Mouse (Mus musculus): ENCODE data around the gene Col15a1. TPM values are rescaled to one million over a fixed set of nuclear protein-coding genes. Genes with fewer than 3 reads are reported as not detected.

The Col15a1 gene
- total RNA-seq, 2 experiments from 2014 or later = 285 to 337 TPM

DNA sequence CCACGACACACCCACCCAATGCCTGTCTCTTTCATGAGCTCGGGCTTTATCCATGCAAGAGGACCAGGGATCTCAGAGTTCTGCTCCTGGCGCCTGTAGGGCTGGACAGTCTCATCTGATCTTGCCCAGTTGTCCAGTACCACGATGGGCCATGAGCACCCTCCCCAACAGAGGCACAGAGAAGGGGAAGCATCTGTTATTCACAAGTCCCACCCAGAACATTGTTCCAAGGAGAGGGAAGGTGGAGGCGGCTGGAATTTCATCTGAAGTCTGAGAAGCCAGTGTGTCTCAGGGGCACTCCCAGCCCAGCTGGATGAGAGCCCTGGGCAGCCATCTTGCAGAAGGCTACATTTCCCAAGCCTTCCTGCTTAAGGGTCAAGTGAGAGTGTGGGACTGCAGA lies 21.0 kb downstream of the Col15a1 start:
- no peak for DNase-seq (ENCODE audit: low spot score in 2 of 2)

DNA sequence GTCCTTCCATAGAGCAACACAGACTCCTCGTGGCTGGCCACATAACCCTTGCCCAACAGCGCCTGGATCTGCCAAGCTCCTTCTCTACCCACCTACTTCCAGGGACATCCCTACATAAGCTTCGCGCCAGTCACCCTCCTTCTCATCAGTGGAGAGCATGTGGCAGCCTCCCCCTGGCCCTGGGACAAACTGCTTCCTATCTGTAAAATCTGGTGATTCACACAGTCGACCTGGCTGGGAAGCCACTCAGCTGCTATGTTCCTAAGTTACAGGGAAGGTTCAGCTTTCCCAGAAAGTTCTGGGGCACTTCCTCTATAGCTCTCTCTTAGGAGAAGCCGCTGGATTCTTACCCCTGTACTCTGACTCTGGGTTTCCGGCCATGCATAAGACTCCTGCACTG lies 22.5 kb downstream of the Col15a1 start:
- DNase-seq (ENCODE audit: low spot score in 2 of 2) = no peak

DNA sequence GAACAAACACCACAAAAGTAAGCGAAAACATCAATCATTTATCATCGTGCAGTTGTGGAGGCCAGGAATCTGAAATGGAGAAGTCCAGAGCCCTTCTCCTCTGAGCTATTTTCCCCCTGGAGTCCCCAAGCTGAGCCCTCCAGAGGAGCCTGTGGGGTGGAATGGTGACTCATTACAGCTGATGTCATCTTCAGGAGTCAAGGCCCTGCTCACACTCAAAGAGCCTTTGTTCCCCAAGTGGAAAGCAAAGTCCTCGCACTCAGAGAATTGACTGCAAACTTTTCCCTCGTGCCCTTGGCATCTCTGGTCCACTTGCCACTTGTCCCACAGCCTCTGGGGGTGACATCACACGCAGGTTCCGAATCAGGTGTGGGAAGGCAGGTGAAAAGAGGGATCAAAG lies 23.4 kb downstream of the Col15a1 start:
- DNase-seq (ENCODE audit: low spot score in 2 of 2) = no peak

DNA sequence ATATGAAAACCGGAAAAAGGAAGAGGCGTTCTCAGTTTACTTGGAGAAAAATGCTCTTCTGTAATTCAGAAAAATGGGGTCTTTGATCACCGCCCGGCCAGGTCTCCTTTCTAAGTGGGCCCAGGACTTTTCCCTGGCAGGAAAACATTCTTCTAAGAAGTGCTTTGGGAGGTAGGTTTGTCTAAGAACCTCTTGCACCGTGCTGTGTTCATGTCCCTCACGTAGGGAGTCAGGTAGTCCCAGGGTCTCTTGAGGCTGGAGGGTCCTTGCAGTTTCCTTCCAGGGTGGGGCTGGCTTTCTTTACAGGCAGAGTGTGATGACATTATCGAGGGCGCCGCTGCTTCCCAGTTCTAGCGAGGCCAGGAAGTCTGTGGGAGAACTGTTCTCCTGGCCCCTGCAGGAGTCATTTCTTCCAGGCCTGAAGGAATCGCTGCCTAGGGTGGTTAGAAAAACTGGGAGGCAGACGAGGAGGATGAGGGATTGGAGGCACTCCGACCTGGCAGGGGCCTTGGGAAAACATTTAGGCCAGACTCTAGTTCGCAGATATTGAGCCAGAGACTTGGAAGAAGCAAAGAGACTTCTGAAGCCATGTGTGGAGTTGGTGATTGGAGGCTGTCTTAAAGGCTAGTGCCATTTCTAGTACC lies 25.4 kb downstream of the Col15a1 start:
- DNase-seq (ENCODE audit: low spot score in 2 of 2) = no peak

DNA sequence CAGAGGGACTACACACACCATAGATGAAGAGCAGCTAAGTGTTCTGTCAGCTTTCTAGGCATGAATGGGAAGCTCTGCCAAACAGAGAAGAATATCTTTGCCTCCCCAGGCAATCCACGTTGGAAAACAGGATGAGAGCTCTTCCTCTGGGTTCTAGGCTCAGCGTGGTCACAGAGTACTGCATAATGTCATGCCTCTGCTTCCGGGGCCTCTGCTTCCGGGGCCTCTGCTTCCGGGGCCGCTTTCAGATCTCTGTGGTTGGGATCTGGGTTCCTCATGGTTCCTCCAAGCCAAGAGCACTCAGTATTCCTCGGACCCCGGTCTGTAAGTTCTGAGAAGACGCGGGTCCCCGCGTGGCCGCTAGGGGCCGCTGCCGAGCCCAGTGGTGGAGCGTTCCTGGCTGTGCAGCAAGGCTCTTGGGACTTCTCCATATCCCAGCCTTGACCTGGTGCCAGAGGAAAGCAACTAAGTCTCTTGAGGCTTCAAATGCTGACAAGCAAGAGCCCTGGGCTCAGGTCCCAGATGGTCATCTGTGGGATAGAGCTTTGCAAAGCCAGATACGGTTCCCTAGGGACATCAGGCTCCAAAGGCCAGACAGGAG lies 26.8 kb downstream of the Col15a1 start:
- peak; percentile 75 to 85 for DNase-seq (ENCODE audit: low spot score in 2 of 2)

GRCm38 (mm10) chr4:47235312-47235711 lies 27.4 kb downstream of the Col15a1 start:
- DNase-seq (ENCODE audit: low spot score in 2 of 2) = no peak

GRCm38 (mm10) chr4:47236104-47236503 lies 28.1 kb downstream of the Col15a1 start:
- DNase-seq (ENCODE audit: low spot score in 2 of 2) = no peak

GRCm38 (mm10) chr4:47237220-47237619 lies 29.3 kb downstream of the Col15a1 start:
- peak; percentile 70 to 80 for DNase-seq (ENCODE audit: low spot score in 2 of 2)

GRCm38 (mm10) chr4:47239114-47239513 lies 31.2 kb downstream of the Col15a1 start:
- no peak for DNase-seq (ENCODE audit: low spot score in 2 of 2)

DNA sequence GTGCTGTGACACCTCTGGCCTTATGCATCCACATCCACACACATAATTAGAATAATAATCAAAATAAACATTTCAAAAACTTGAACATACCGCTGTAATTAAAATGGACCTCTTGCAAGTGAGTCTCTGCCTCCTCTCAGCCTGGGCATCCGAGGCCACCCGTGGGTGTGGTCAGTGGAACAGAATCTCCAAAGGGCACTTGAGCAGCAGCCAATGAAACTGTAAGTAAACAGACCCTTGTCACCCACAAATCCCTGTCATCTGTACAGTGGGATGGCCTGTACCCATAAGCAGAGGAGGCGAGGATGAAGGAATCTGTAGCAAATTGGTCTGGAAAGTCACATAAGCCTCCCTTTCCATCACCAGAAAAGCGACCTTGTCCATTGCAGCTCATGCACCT lies 32.9 kb downstream of the Col15a1 start:
- no peak for DNase-seq (ENCODE audit: low spot score in 2 of 2)

DNA sequence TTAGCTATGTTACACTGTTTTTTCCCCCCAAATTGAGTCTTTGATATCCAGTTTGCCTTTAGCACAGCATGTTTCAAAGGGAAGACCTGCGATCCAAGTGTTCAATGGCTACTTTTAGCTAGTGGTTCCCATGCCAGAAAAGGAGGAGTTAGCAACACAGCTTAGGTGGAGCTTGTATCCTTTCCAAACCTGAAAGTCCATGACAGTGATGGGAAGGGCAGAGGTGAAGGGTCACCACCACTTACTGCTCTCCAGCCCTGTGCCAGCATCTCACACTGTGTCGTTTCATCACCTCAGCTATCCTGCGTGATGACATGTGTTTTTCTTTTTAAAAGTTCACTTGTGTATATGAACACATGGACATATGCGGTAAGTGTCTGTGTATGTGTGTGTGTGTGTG lies 34.2 kb downstream of the Col15a1 start:
- DNase-seq (ENCODE audit: low spot score in 2 of 2) = no peak

DNA sequence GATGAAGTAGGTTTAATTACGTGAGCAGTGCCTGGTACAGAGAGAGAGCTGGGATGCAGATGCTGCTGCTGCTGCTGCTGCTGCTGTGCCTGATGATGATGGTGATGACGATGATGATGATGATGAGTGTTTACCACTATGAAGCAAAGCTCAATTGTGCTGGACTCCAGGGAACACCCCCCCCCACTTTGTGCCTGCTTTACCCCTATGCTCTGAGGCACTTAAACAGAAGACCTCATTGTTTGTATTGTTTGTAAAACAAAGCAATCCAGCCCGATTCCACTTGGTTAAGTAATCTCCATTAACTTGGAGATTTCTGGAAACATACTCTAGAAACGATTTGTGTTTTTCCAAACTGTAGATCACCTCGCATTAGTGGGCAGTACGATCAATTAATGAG lies 36.7 kb downstream of the Col15a1 start:
- DNase-seq (ENCODE audit: low spot score in 2 of 2) = no peak

- no peak for DNase-seq (ENCODE audit: low spot score in 2 of 2)
Observed at GRCm38 (mm10) chr4:47245621-47246020, 37.7 kb downstream of the Col15a1 start.

DNA sequence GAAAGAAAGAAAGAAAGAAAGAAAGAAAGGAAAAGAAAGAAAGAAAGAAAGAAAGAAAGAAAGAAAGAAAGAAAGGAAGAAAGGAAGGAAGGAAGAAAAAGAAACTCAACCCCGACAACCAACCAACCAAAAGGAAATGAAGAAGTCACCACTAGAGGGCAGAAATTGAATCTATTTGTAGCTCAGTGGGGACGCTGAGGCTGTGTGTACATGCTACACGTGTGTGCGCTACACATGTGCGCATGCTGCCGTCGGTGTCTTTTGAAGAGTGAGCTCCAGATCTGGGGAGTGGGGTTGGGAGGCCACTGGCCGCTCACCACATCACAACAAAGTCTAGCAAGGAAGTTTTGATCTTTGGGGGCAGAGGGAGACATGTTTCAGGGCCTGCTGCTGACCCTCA lies 38.9 kb downstream of the Col15a1 start:
- DNase-seq (ENCODE audit: low spot score in 2 of 2) = no peak

GRCm38 (mm10) chr4:47247574-47247973 lies 39.6 kb downstream of the Col15a1 start:
- DNase-seq (ENCODE audit: low spot score in 2 of 2) = no peak

- no peak for DNase-seq (ENCODE audit: low spot score in 2 of 2)
Observed at GRCm38 (mm10) chr4:47249193-47249592, 41.2 kb downstream of the Col15a1 start.

DNA sequence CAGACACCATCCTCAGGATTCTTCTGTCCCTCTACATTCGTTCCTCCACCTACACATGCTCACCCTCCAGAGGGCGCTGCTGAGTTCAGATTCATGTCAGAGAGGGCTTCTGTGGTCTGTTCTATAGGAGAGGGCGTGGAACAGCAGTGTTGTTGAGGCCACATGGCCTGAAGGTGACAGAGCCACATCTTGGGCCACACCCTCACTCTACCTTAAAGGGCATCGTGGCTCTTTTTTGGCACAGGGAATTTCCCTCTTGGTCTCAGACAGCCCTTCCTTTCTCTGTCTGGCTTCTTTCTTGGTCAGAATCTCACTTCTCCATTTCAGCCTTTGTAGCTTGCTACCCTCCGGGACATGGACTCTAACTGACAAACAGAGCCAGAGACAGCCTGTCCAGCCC lies 43.1 kb downstream of the Col15a1 start:
- peak; percentile 63 to 78 for DNase-seq (ENCODE audit: low spot score in 2 of 2)

GRCm38 (mm10) chr4:47251693-47252435 lies 43.9 kb downstream of the Col15a1 start:
- no peak for DNase-seq (ENCODE audit: low spot score in 2 of 2)

DNA sequence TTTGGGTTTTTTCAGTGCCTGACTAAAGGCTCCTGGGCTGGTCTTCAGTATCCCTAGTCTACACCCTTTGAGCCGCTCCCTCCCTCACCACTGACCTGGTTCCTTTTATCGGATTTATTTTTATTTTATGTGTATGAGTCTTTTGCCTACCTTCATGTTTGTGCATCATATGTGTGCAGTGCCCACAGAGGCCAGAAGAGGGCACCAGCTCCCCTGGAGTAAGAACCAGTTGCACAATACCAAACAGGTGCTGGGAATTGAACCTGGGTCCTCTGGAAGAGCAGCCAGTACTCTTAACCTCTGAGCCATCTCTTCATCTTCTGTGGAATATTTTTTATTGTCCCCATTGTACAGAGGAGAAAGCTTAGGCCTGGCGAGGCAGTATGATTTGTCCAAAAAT lies 44.7 kb downstream of the Col15a1 start:
- DNase-seq (ENCODE audit: low spot score in 2 of 2) = no peak

GRCm38 (mm10) chr4:47255641-47256040 lies 47.7 kb downstream of the Col15a1 start:
- DNase-seq (ENCODE audit: low spot score in 2 of 2) = peak; percentile 55 to 81

DNA sequence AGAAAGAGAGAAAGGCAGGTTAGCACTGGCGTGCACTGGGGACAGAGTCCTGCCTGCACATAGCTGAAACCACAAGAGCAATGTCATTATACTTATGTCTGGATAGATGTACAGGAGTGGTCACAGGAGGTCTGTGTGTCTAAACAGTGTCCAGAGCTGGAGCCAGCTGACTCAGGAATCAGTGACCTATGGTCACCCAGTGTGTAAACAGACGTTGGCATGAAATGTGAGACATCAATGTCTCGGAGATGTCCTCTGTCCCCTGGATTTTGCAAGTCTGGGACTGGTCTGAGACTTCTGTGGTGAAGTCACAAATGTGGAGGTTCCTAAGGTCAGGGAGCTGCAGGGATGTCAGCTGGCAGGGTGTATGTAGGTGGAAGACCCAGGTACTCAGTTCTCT lies 50.2 kb downstream of the Col15a1 start:
- no peak for DNase-seq (ENCODE audit: low spot score in 2 of 2)

- DNase-seq (ENCODE audit: low spot score in 2 of 2) = no peak
Observed at GRCm38 (mm10) chr4:47261049-47261448, 53.1 kb downstream of the Col15a1 start.

- DNase-seq (ENCODE audit: low spot score in 2 of 2) = no peak
Observed at GRCm38 (mm10) chr4:47261919-47262318, 54.0 kb downstream of the Col15a1 start.
